Mouse (Mus musculus) forebrain, embryonic 12.5 days (tissue): ENCODE measurements around the gene Gper1. TPM values are rescaled to one million over a fixed set of nuclear protein-coding genes. Genes with fewer than 3 reads are reported as not detected.
A peak's percentile ranks its signal among the peaks of the same experiment; 100 is the strongest.

Experiments used
- ATAC-seq: fragments of 200-750 bp; cut with Nextera tagmentation; 2 replicates; pipeline ENCODE4 v1.8.0; 2017; ENCODE audit warnings: moderate TSS enrichment; ENCODE audit not compliant: low FRiP score
- H3K27ac ChIP-seq: fragments of 300-500 bp; sonication (generic); 2 replicates; pipeline ENCODE4 v1.5.1; 2016; ENCODE audit warnings: mild to moderate bottlenecking
- H3K27me3 ChIP-seq: fragments of 300-500 bp; sonication (generic); 2 replicates; pipeline ENCODE4 v1.6.1; 2016; ENCODE audit warnings: mild to moderate bottlenecking
- H3K36me3 ChIP-seq: fragments of 300-500 bp; sonication (generic); replicated peaks from 2 replicates; pipeline ENCODE4 v1.6.1; 2016; ENCODE audit warnings: mild to moderate bottlenecking
- H3K4me1 ChIP-seq: fragments of 300-500 bp; sonication (generic); 2 replicates; pipeline ENCODE4 v1.6.1; 2016
- H3K4me2 ChIP-seq: fragments of 300-500 bp; sonication (generic); 2 replicates; pipeline ENCODE4 v1.6.1; 2016; ENCODE audit warnings: mild to moderate bottlenecking, moderate library complexity
- H3K4me3 ChIP-seq: fragments of 300-500 bp; sonication (generic); replicated peaks from 2 replicates; pipeline ENCODE4 v1.5.1; 2016; ENCODE audit warnings: mild to moderate bottlenecking
- H3K9ac ChIP-seq: fragments of 300-500 bp; sonication (generic); 2 replicates; pipeline ENCODE4 v1.6.1; 2016; ENCODE audit warnings: mild to moderate bottlenecking
- H3K9me3 ChIP-seq: fragments of 300-500 bp; sonication (generic); 2 replicates; pipeline ENCODE4 v1.6.1; 2016
- WGBS: fragments of 180-500 bp; shearing (Covaris S2); methylation state at CpG from one replicate; pipeline ENCODE4 v1.1.7; 2016; 5-methylcytosine and 5-hydroxymethylcytosine counted together
- polyA plus RNA-seq: library from polyadenylated mRNA; unstranded; fragments of >200 nt; fragmentation: Nextera tagmentation; extraction: Ambion mirVana; gene quantifications from 2 replicates; pipeline ENCODE4 v1.2.1, GENCODE M21; 2016

Gper1 gene
- polyA plus RNA-seq, 1 experiment from 2014 or later: 4.1 TPM

DNA sequence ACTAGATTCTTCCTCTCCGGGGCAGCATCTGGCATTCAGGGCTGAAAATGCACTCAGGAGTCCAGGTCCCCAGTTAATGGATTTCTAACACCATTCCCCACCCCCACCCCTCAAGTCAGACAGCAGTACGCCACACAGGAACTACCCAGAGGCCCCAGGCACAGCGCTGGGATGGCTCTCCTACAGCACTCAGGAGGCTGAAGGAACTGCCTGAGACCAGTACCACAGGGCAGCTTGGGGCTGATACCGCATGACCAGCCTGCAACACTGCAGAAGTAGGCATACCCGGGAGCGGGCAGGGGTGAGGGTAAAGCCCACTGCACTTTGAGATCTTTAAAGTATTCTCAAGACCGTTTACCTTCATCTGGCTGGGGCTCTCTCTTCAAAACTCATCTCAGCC lies 17.5 kb upstream of the Gper1 start:
- peaks cover 7% of the 10 kb centered on the region; the same call in 1 of the 2 replicates for H3K4me1 ChIP-seq
- H3K4me2 ChIP-seq: no peak overlapping the region
- no peak overlapping the region for H3K9ac ChIP-seq
- no peak for ATAC-seq
- H3K36me3 ChIP-seq: no peaks in the 10 kb centered on the region
- no peaks in the 10 kb centered on the region for H3K9me3 ChIP-seq
- no peak overlapping the region for H3K27ac ChIP-seq
- H3K27me3 ChIP-seq: no peaks in the 10 kb centered on the region
- WGBS: 88% methylated on average over 7 of the region's 7 CpGs
- no peak overlapping the region for H3K4me3 ChIP-seq

GRCm38 (mm10) chr5:139405953-139406352 lies 17.0 kb upstream of the Gper1 start:
- WGBS: 72% methylated on average over 3 of the region's 3 CpGs
- no peak overlapping the region for H3K4me3 ChIP-seq
- H3K9ac ChIP-seq: no peak overlapping the region
- H3K27me3 ChIP-seq: no peaks in the 10 kb centered on the region
- H3K36me3 ChIP-seq: no peaks in the 10 kb centered on the region
- no peak overlapping the region for H3K4me2 ChIP-seq
- H3K9me3 ChIP-seq: no peaks in the 10 kb centered on the region
- ATAC-seq: no peak
- H3K27ac ChIP-seq: no peak overlapping the region; the same call in 1 of the 2 replicates
- H3K4me1 ChIP-seq: peaks cover 7% of the 10 kb centered on the region; the same call in 1 of the 2 replicates

DNA sequence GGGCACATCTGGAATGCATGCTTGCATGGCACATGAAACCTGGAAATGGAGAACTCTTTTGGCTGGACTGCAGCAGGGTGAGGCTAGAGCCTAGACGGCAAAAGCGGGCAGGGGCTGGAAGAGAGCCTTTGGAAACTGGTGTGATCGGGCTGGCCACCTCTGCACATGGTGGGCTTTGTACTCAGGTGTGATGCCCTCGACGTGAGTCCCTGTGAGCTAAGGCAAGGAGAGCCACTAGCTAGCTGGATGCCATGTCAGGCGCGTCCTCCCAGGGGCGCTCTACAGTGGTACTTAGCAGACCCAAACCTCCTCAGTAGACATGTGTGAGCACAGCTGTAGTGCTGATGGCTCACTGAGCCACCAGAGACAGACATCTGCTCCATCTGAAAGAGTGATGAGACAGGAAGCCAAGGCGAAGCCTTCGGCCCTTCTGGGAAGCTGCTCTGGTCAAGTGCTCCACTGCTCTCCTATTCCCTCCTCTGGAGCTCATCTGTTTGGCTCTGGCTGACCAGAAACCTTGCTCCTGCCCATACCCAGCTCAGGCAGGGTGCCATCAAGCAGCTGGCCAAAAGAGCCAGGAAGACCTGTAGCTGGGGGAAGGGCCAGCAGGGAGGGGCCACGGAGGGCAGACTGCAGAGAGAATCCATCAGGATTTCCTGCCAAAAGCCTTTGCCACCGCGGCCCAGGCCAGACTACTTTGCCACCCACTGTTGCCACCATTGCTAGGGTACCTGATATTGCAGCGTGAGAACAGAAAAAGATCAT lies 15.6 kb upstream of the Gper1 start:
- H3K9me3 ChIP-seq: no peaks in the 10 kb centered on the region
- no peaks in the 10 kb centered on the region for H3K27me3 ChIP-seq
- no peak for ATAC-seq
- WGBS: 89% methylated on average over 14 of the region's 14 CpGs
- peaks cover 7% of the 10 kb centered on the region for H3K4me1 ChIP-seq
- H3K4me2 ChIP-seq: no peak overlapping the region
- H3K4me3 ChIP-seq: no peak overlapping the region
- no peak overlapping the region for H3K9ac ChIP-seq
- no peak overlapping the region for H3K27ac ChIP-seq
- H3K36me3 ChIP-seq: no peaks in the 10 kb centered on the region

DNA sequence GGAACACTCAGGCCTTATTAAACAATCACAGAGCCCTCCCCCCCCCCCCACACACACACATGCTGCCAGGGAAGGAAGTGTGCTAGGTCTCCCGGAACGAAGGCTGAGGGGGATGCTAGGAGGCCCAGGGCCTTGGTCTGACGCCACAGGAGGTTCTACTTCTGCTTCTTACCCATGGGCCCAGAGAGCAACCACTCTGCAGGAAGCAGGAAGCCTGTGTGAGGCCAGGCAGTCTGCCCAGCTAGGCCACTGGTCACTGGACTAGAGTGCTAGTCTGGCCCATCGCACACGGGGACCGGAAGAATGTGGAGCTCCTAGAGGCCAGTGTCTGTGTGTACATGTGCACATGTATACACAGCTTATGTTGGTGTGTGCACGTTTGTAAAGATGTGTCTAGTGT lies 14.4 kb upstream of the Gper1 start:
- H3K4me1 ChIP-seq: peaks cover 7% of the 10 kb centered on the region
- H3K9me3 ChIP-seq: no peaks in the 10 kb centered on the region
- no peaks in the 10 kb centered on the region for H3K36me3 ChIP-seq
- H3K4me3 ChIP-seq: no peak overlapping the region
- 89% methylated on average over 7 of the region's 7 CpGs for WGBS
- no peak overlapping the region for H3K9ac ChIP-seq
- H3K27me3 ChIP-seq: no peaks in the 10 kb centered on the region
- no peak overlapping the region for H3K27ac ChIP-seq
- ATAC-seq: no peak
- H3K4me2 ChIP-seq: no peak overlapping the region

- H3K9me3 ChIP-seq: no peaks in the 10 kb centered on the region
- WGBS: 86% methylated on average over 12 of the region's 12 CpGs
- H3K36me3 ChIP-seq: no peaks in the 10 kb centered on the region
- H3K27ac ChIP-seq: no peak overlapping the region
- no peaks in the 10 kb centered on the region for H3K27me3 ChIP-seq
- peaks cover 7% of the 10 kb centered on the region for H3K4me1 ChIP-seq
- no peak for ATAC-seq
- H3K4me2 ChIP-seq: no peak overlapping the region
- H3K9ac ChIP-seq: no peak overlapping the region
- H3K4me3 ChIP-seq: no peak overlapping the region
These were observed 13.5 kb upstream of the Gper1 start for GRCm38 (mm10) chr5:139409412-139409811.

DNA sequence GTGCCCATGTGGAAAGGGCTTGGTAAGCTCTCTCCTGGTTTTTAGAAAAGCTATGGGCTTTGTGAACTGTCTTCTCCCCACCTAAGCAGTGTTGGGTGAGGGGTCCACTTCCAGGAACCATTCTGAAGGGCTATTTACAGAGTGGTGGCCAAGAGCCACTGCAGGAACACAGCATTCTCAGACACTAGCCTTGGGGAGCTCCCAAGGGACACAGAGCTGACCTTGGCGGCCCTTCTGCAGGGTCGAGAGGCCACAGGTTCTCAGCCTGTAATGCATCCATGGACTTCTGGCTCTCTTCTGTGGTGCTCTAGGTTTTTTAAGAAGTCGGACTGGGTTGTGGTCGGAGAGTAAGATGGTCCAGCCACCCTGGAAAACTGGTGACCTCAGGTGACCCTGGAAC lies 12.9 kb upstream of the Gper1 start:
- Histone ChIP-seq H3K4me3 (no peak overlapping the region), H3K9ac (no peak overlapping the region), H3K9me3 (no peaks in the 10 kb centered on the region), H3K4me1 (peaks cover 6% of the 10 kb centered on the region), H3K4me2 (no peak overlapping the region), H3K36me3 (no peaks in the 10 kb centered on the region), H3K27me3 (no peaks in the 10 kb centered on the region), H3K27ac (no peak overlapping the region)
- WGBS: 89% methylated on average over 4 of the region's 4 CpGs
- no peak for ATAC-seq

DNA sequence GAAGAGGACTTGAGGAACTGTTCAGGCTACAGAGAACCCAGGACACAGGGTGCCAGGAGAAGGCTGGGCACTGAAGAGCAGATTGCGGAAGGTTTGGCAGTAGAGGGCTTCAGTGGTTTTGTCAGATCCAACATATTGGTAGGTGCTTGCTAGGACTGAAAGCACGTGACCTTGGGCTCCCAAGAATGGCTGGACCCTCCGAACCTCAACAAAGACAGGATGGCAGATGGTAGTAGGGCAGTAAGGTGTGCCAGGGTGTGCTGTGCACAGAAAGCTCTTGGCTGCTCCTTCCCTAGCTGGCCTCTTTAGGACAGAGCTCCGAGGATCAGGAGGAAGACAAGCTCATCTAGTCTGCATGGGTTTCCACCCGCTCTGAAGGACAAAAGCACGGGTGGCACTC lies 11.8 kb upstream of the Gper1 start:
- Histone ChIP-seq H3K9me3 (no peaks in the 10 kb centered on the region), H3K27ac (no peak overlapping the region), H3K27me3 (no peaks in the 10 kb centered on the region), H3K4me2 (no peak overlapping the region), H3K36me3 (no peaks in the 10 kb centered on the region), H3K4me1 (no peaks in the 10 kb centered on the region; the same call in 1 of the 2 replicates), H3K4me3 (no peak overlapping the region), H3K9ac (no peak overlapping the region)
- no peak for ATAC-seq
- WGBS: 89% methylated on average over 6 of the region's 6 CpGs

DNA sequence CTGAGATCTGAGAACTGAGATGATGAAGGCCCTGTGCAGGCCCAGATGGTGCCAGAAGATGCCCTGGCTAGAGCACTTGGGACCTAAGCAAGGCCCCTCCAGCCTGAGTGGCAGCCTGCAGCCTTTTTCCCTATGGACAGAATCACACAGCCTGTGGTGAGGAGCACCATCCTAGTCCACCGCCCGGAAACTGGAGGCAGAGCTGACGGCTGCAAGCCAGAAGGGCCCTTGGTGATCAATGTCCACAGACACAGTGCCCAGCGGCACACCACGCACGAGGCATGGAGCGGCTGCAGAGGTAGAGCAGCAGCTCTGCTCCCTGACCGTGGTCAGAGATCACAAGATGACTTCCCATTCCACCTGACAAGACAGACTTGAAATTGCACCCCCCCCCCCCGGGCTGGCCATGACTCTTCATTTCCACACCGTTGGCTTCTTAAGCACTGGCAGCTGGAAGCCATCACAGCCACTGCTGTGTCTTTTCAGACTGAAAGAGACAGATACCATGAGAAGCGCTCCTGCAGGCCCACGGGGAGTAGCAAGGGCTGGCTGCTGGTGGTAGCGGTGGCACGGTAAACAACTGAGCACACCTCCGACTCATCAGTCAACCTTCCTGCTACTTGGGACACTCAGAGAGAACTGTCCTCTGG lies 11.2 kb upstream of the Gper1 start:
- H3K27ac ChIP-seq: no peak overlapping the region
- H3K4me2 ChIP-seq: no peak overlapping the region
- WGBS: 89% methylated on average over 15 of the region's 15 CpGs
- no peak overlapping the region for H3K9ac ChIP-seq
- H3K4me1 ChIP-seq: no peaks in the 10 kb centered on the region; the same call in 1 of the 2 replicates
- no peak for ATAC-seq
- H3K27me3 ChIP-seq: no peaks in the 10 kb centered on the region
- H3K36me3 ChIP-seq: no peaks in the 10 kb centered on the region
- H3K9me3 ChIP-seq: no peaks in the 10 kb centered on the region
- H3K4me3 ChIP-seq: no peak overlapping the region

DNA sequence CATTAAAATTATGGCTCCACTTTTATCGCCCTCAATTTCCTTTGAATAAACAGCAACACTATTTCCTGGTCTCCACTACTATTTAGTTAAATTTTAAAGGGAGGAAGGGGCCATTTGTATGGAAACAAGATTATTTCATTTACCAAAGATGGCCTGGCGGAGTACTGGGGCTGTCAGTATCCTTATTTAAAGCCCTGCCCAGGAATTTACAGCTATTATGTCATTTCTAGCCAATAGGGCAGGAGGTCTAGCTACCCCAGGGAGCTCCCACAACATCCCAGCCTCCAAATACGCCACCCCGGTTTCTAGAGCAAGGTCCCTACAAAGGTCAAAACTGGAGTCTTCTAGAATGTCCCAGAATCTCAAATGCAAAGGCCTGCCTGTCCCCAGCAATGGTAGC lies 9.4 kb upstream of the Gper1 start:
- WGBS: 86% methylated on average over 4 of the region's 4 CpGs
- H3K27ac ChIP-seq: no peak overlapping the region
- ATAC-seq: no peak
- no peaks in the 10 kb centered on the region for H3K36me3 ChIP-seq
- no peak overlapping the region for H3K9ac ChIP-seq
- H3K27me3 ChIP-seq: no peaks in the 10 kb centered on the region
- no peaks in the 10 kb centered on the region for H3K9me3 ChIP-seq
- H3K4me3 ChIP-seq: no peak overlapping the region
- peaks cover 7% of the 10 kb centered on the region for H3K4me1 ChIP-seq
- H3K4me2 ChIP-seq: no peak overlapping the region

GRCm38 (mm10) chr5:139415001-139415400 lies 8.0 kb upstream of the Gper1 start:
- no peak overlapping the region for H3K27ac ChIP-seq
- no peaks in the 10 kb centered on the region for H3K36me3 ChIP-seq
- no peaks in the 10 kb centered on the region for H3K9me3 ChIP-seq
- peaks cover 18% of the 10 kb centered on the region for H3K4me1 ChIP-seq
- no peaks in the 10 kb centered on the region for H3K27me3 ChIP-seq
- WGBS: 91% methylated on average over 5 of the region's 5 CpGs
- H3K4me2 ChIP-seq: no peak overlapping the region
- no peak overlapping the region for H3K9ac ChIP-seq
- H3K4me3 ChIP-seq: no peak overlapping the region
- no peak for ATAC-seq

DNA sequence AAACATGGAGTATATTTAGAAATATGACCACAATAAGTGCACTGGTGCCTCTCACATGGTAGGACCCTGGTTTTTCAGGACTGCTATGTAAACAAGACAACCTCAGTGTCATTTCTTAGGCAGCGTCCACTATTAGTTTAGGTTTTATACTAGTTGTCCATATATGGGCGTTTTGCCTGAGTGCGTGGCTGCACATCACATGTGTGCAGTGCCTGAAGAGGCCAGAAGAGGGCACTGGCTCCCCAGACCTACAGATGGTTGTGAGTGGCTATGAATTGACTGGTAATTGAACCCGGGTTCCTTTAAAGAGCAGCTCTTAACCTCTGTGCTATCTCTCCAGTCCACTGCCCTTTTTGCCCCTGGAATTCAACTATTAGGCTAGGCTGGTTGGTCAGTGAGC lies 6.0 kb upstream of the Gper1 start:
- no peak overlapping the region for H3K4me3 ChIP-seq
- 92% methylated on average over 4 of the region's 4 CpGs for WGBS
- no peaks in the 10 kb centered on the region for H3K36me3 ChIP-seq
- no peak overlapping the region for H3K9ac ChIP-seq
- no peaks in the 10 kb centered on the region for H3K27me3 ChIP-seq
- H3K4me1 ChIP-seq: peaks cover 22% of the 10 kb centered on the region
- no peak overlapping the region for H3K4me2 ChIP-seq
- no peak overlapping the region for H3K27ac ChIP-seq
- H3K9me3 ChIP-seq: no peaks in the 10 kb centered on the region
- no peak for ATAC-seq

- Histone ChIP-seq H3K4me2 (no peak overlapping the region), H3K4me3 (no peak overlapping the region), H3K27me3 (no peaks in the 10 kb centered on the region), H3K9ac (no peak overlapping the region), H3K36me3 (no peaks in the 10 kb centered on the region), H3K27ac (no peak overlapping the region), H3K4me1 (peaks cover 27% of the 10 kb centered on the region), H3K9me3 (no peaks in the 10 kb centered on the region)
- ATAC-seq: no peak
- WGBS: 89% methylated on average over 3 of the region's 3 CpGs
These were observed 5.5 kb upstream of the Gper1 start for GRCm38 (mm10) chr5:139417480-139417879.

GRCm38 (mm10) chr5:139418110-139418509 lies 4.8 kb upstream of the Gper1 start:
- Histone ChIP-seq H3K4me1 (peaks cover 33% of the 10 kb centered on the region), H3K36me3 (no peaks in the 10 kb centered on the region), H3K27ac (peak overlapping the region; percentile 70), H3K4me2 (no peak overlapping the region), H3K4me3 (no peak overlapping the region), H3K9me3 (no peaks in the 10 kb centered on the region), H3K9ac (no peak overlapping the region), H3K27me3 (no peaks in the 10 kb centered on the region)
- WGBS: 61% methylated on average over 2 of the region's 2 CpGs
- ATAC-seq: no peak
